ENCODE assay signal across 25 mouse cellular contexts in genomic region chr8:36041222-36041864, GRCm38 (mm10).
DNase-seq lines count a peak whose midpoint lies in the region; ATAC-seq lines count a peak whose summit lies in the region.
"Had no signal": no experiment of that assay in that cellular context is flagged by ENCODE, and none has a peak within 500 bp of the region (broad histone marks: within the 10 kb centered on the region; RNA-seq: fewer than 3 reads in every experiment).

No protein-coding gene starts in this region.

- H3K9me3 ChIP-seq in midbrain, embryonic 13.5 days: peaks cover 7% of the 10 kb centered on the region; the same call in 1 of the 2 replicates
- H3K9me3 ChIP-seq: G1E; heart, embryonic 10.5 days; hindbrain, embryonic 13.5 days; intestine, embryonic 15.5 days; limb, embryonic 10.5 days; midbrain, embryonic 15.5 days; stomach, embryonic 15.5 days had no signal

- H3K4me2 ChIP-seq in midbrain, embryonic 13.5 days (replicated peaks): no peak overlapping the region
- H3K4me2 ChIP-seq: hindbrain, embryonic 13.5 days; intestine, embryonic 15.5 days; midbrain, embryonic 15.5 days; stomach, embryonic 15.5 days had no signal

- H3K9ac ChIP-seq in midbrain, embryonic 13.5 days (replicated peaks): no peak overlapping the region
- H3K9ac ChIP-seq: hindbrain, embryonic 13.5 days; intestine, embryonic 15.5 days; liver, postnatal 0 days; midbrain, embryonic 15.5 days; stomach, embryonic 15.5 days had no signal

- no peak overlapping the region for H3K4me3 ChIP-seq in midbrain, embryonic 13.5 days (replicated peaks)
- H3K4me3 ChIP-seq: heart, embryonic 10.5 days; hindbrain, embryonic 13.5 days; intestine, embryonic 15.5 days; limb, embryonic 10.5 days; midbrain, embryonic 15.5 days; stomach, embryonic 15.5 days had no signal

- WGBS in midbrain, embryonic 13.5 days: 75% methylated on average over 6 of the region's 6 CpGs

- no peaks in the 10 kb centered on the region for H3K27me3 ChIP-seq in midbrain, embryonic 13.5 days
- H3K27me3 ChIP-seq: hindbrain, embryonic 13.5 days; intestine, embryonic 15.5 days; midbrain, embryonic 15.5 days; stomach, embryonic 15.5 days had no signal

- peak; percentile 63 for DNase-seq in CD4-positive, CD25-positive, alpha-beta regulatory T cell, adult 2 months (ENCODE audit: low read depth, low spot score)
- DNase-seq in T-cell, adult 2 months (ENCODE audit: low spot score): peak; percentile 61
- DNase-seq in thymus, postnatal 10 days (ENCODE audit: low spot score in 2 of 2): peak; percentile 55 to 69
- no peak for DNase-seq in spleen, adult 12 weeks (ENCODE audit: low spot score)
- no peak for DNase-seq in urinary bladder, postnatal 25 days (ENCODE audit: low spot score)
- DNase-seq: adrenal gland, postnatal 25 days; cerebellum, adult 11-12 months; cerebellum, postnatal 36 days; gastrocnemius, postnatal 36 days; heart, postnatal 10 days; kidney, adult 9 months; kidney, postnatal 4 days; liver, postnatal 0 days; lung, postnatal 10 days; retina, postnatal 1 day had no signal

- H3K4me1 ChIP-seq in midbrain, embryonic 13.5 days (replicated peaks): no peaks in the 10 kb centered on the region
- H3K4me1 ChIP-seq: hindbrain, embryonic 13.5 days; limb, embryonic 10.5 days; midbrain, embryonic 15.5 days; stomach, embryonic 15.5 days had no signal

- H3K27ac ChIP-seq in midbrain, embryonic 13.5 days: no peak overlapping the region
- H3K27ac ChIP-seq: heart, embryonic 10.5 days; hindbrain, embryonic 13.5 days; intestine, embryonic 15.5 days; limb, embryonic 10.5 days; midbrain, embryonic 15.5 days; stomach, embryonic 15.5 days had no signal

- peak; percentile 55 for ATAC-seq in megakaryocyte, adult 5-6 weeks (ENCODE audit: poor library complexity, severe bottlenecking)
- no peak for ATAC-seq in midbrain, embryonic 13.5 days
- ATAC-seq: forebrain, embryonic 16.5 days; intestine, embryonic 15.5 days; liver, postnatal 0 days; midbrain, embryonic 15.5 days had no signal

- H3K36me3 ChIP-seq in midbrain, embryonic 13.5 days: no peaks in the 10 kb centered on the region
- H3K36me3 ChIP-seq: G1E; heart, embryonic 10.5 days; hindbrain, embryonic 13.5 days; intestine, embryonic 15.5 days; limb, embryonic 10.5 days; midbrain, embryonic 15.5 days; stomach, embryonic 15.5 days had no signal

Comparison
In these comparisons a context has a peak if more than half of its experiments do, and no peak if none do; other contexts are left out.
1. DNase-seq: peak in CD4-positive, CD25-positive, alpha-beta regulatory T cell, adult 2 months (single experiment), T-cell, adult 2 months (single experiment) and thymus, postnatal 10 days (2 of 2); none in spleen, adult 12 weeks (single experiment) and urinary bladder, postnatal 25 days (single experiment).